In genomic region chr7:6730801-6731200, GRCm38 (mm10) we compare ENCODE assay signal across 7 mouse cellular contexts. TPM values are rescaled to one million over a fixed set of nuclear protein-coding genes. Genes with fewer than 3 reads are reported as not detected.
DNase-seq lines count a peak whose midpoint lies in the region; ATAC-seq lines count a peak whose summit lies in the region.

No protein-coding gene starts in this region.

- H3K36me3 ChIP-seq in megakaryocyte, embryonic 14.5 days (replicated peaks; ENCODE audit: low read length) = no peaks in the 10 kb centered on the region
- no peaks in the 10 kb centered on the region for H3K36me3 ChIP-seq in hindbrain, embryonic 15.5 days
- H3K36me3 ChIP-seq in midbrain, embryonic 16.5 days (ENCODE audit: control insufficient read depth, insufficient read depth, low read length) = no peaks in the 10 kb centered on the region

- ATAC-seq in megakaryocyte, adult 5-6 weeks (ENCODE audit: poor library complexity, severe bottlenecking) = no peak
- no peak for ATAC-seq in hindbrain, embryonic 15.5 days (ENCODE audit: low FRiP score, low read depth)
- ATAC-seq in midbrain, embryonic 16.5 days = no peak
- no peak for ATAC-seq in CD4-positive, CD25-positive, alpha-beta regulatory T cell, adult 4 months

- H3K4me1 ChIP-seq in megakaryocyte, embryonic 14.5 days = peaks cover 15% of the 10 kb centered on the region
- no peaks in the 10 kb centered on the region for H3K4me1 ChIP-seq in hindbrain, embryonic 15.5 days (replicated peaks)
- H3K4me1 ChIP-seq in midbrain, embryonic 16.5 days (ENCODE audit: control insufficient read depth, insufficient read depth, low read length) = peaks cover 3% of the 10 kb centered on the region; the same call in 1 of the 2 replicates

- WGBS in hindbrain, embryonic 15.5 days = 52% methylated on average over 15 of the region's 15 CpGs
- WGBS in midbrain, embryonic 16.5 days = 39% methylated on average over 15 of the region's 15 CpGs

- H3K4me3 ChIP-seq in megakaryocyte, embryonic 14.5 days (replicated peaks) = peak overlapping the region; percentile 21
- peak overlapping the region; percentile 62 for H3K4me3 ChIP-seq in hindbrain, embryonic 15.5 days
- H3K4me3 ChIP-seq in midbrain, embryonic 16.5 days (ENCODE audit: low read depth, low read length) = peak overlapping the region; percentile 64

- peaks cover 19% of the 10 kb centered on the region for H3K27me3 ChIP-seq in megakaryocyte, embryonic 14.5 days (replicated peaks)
- H3K27me3 ChIP-seq in hindbrain, embryonic 15.5 days = no peaks in the 10 kb centered on the region
- H3K27me3 ChIP-seq in midbrain, embryonic 16.5 days (ENCODE audit: control insufficient read depth, insufficient read depth, low read depth, low read length) = no peaks in the 10 kb centered on the region

- H3K9me3 ChIP-seq in megakaryocyte, embryonic 14.5 days = peaks cover 50% of the 10 kb centered on the region
- peaks cover 11% of the 10 kb centered on the region; the same call in 1 of the 2 replicates for H3K9me3 ChIP-seq in hindbrain, embryonic 15.5 days
- H3K9me3 ChIP-seq in midbrain, embryonic 16.5 days (replicated peaks; ENCODE audit: control insufficient read depth, low read length, poor library complexity, severe bottlenecking) = peaks cover 11% of the 10 kb centered on the region; the same call in 1 of the 2 replicates

- peak overlapping the region; percentile 49 for H3K9ac ChIP-seq in hindbrain, embryonic 15.5 days
- peak overlapping the region; percentile 62 for H3K9ac ChIP-seq in midbrain, embryonic 16.5 days (ENCODE audit: low read depth, low read length)

- peak overlapping the region; percentile 48 for H3K4me2 ChIP-seq in hindbrain, embryonic 15.5 days
- peak overlapping the region; percentile 29 for H3K4me2 ChIP-seq in midbrain, embryonic 16.5 days (ENCODE audit: low read length)

- peak overlapping the region; percentile 83 for H3K27ac ChIP-seq in hindbrain, embryonic 15.5 days (replicated peaks)
- peak overlapping the region; percentile 92 for H3K27ac ChIP-seq in midbrain, embryonic 16.5 days (ENCODE audit: low read length)

- DNase-seq in embryo, embryonic 11 days = peak; percentile 62
- DNase-seq in thymus, postnatal 14 days = no peak

RNA-seq across cellular contexts. Expression of gene Usp29, which starts 0.4 kb away (rescaled TPM):
- polyA plus RNA-seq in megakaryocyte, embryonic 14.5 days (2012; ENCODE audit: insufficient read depth, low replicate concordance) = 0.46 TPM in 1 of 2 replicates, not detected in the other
- total RNA-seq in megakaryocyte, adult 5-6 weeks (2015) = not detected in 2 replicates
- total RNA-seq in megakaryocyte, adult 5-6 weeks (2017) = not detected in 2 replicates
- polyA plus RNA-seq in hindbrain, embryonic 15.5 days (2015; fragmentation: Nextera tagmentation; extraction: Ambion mirVana) = 28.3 and 30.2 TPM in 2 replicates
- 35.8 and 39.8 TPM in 2 replicates for polyA plus RNA-seq in midbrain, embryonic 16.5 days (2015; fragmentation: Nextera tagmentation; extraction: Ambion mirVana)
- under 1 TPM in 1 of 2 experiments, not detected in 1; 0.31 TPM for polyA plus RNA-seq in CD4-positive, CD25-positive, alpha-beta regulatory T cell, adult 4 months (2017; shearing (Covaris generic))

RNA-seq across cellular contexts. Expression of gene Peg3, which starts 0.6 kb away (rescaled TPM):
- not detected in 2 replicates for polyA plus RNA-seq in megakaryocyte, embryonic 14.5 days (2012; ENCODE audit: insufficient read depth, low replicate concordance)
- 0.09 TPM in 1 of 2 replicates, not detected in the other for total RNA-seq in megakaryocyte, adult 5-6 weeks (2015)
- total RNA-seq in megakaryocyte, adult 5-6 weeks (2017) = under 0.01 TPM in 1 of 2 replicates, not detected in the other
- 90.4 and 93.6 TPM in 2 replicates for polyA plus RNA-seq in hindbrain, embryonic 15.5 days (2015; fragmentation: Nextera tagmentation; extraction: Ambion mirVana)
- polyA plus RNA-seq in midbrain, embryonic 16.5 days (2015; fragmentation: Nextera tagmentation; extraction: Ambion mirVana) = 103 and 117 TPM in 2 replicates
- polyA plus RNA-seq in CD4-positive, CD25-positive, alpha-beta regulatory T cell, adult 4 months (2017; shearing (Covaris generic)) = not detected

RNA-seq across cellular contexts. Expression of gene Zim1, which starts 34.6 kb away (rescaled TPM):
- not detected in 2 replicates for polyA plus RNA-seq in megakaryocyte, embryonic 14.5 days (2012; ENCODE audit: insufficient read depth, low replicate concordance)
- not detected in 2 replicates for total RNA-seq in megakaryocyte, adult 5-6 weeks (2015)
- total RNA-seq in megakaryocyte, adult 5-6 weeks (2017) = not detected in 2 replicates
- polyA plus RNA-seq in hindbrain, embryonic 15.5 days (2015; fragmentation: Nextera tagmentation; extraction: Ambion mirVana) = 7.1 and 7.5 TPM in 2 replicates
- polyA plus RNA-seq in midbrain, embryonic 16.5 days (2015; fragmentation: Nextera tagmentation; extraction: Ambion mirVana) = 7.6 and 8.4 TPM in 2 replicates
- not detected for polyA plus RNA-seq in CD4-positive, CD25-positive, alpha-beta regulatory T cell, adult 4 months (2017; shearing (Covaris generic))

Comparison
In these comparisons a context has a peak if more than half of its experiments do, and no peak if none do; other contexts are left out.
1. RNA of gene Usp29, which starts 0.4 kb away (polyA plus RNA-seq): 35.8 to 39.8 TPM in midbrain, embryonic 16.5 days and 28.3 to 30.2 TPM in hindbrain, embryonic 15.5 days; 0.46 TPM in megakaryocyte, embryonic 14.5 days and 0.31 TPM in CD4-positive, CD25-positive, alpha-beta regulatory T cell, adult 4 months; every median in the first group is over 10 times any median in the second.
2. RNA of gene Peg3, which starts 0.6 kb away (polyA plus RNA-seq): 103 to 117 TPM in midbrain, embryonic 16.5 days and 90.4 to 93.6 TPM in hindbrain, embryonic 15.5 days; not detected in megakaryocyte, embryonic 14.5 days and not detected in CD4-positive, CD25-positive, alpha-beta regulatory T cell, adult 4 months; every median in the first group is over 10 times any median in the second.
3. Peak in every context shown above with its lines, with median percentiles within 50 percentile points of each other: H3K4me3 ChIP-seq.